Mouse (Mus musculus) megakaryocyte, embryonic 14.5 days (primary cell): ENCODE results near the gene Il20rb. TPM values are rescaled to one million over a fixed set of nuclear protein-coding genes. Genes with fewer than 3 reads are reported as not detected.

ENCODE experiments used
- H3K27me3 ChIP-seq: replicated peaks from 2 replicates; pipeline ENCODE3; 2012; ENCODE audit warnings: inconsistent platforms
- H3K36me3 ChIP-seq: replicated peaks from 2 replicates; pipeline ENCODE3; 2012; ENCODE audit warnings: low read length, inconsistent platforms, mixed read lengths
- H3K4me1 ChIP-seq: 2 replicates; pipeline ENCODE4 v1.6.1; 2012; ENCODE audit warnings: inconsistent platforms
- H3K4me3 ChIP-seq: replicated peaks from 2 replicates; pipeline ENCODE3; 2012; ENCODE audit warnings: moderate library complexity, mild to moderate bottlenecking, inconsistent platforms
- H3K9me3 ChIP-seq: 2 replicates; pipeline ENCODE4 v1.6.1; 2012; ENCODE audit warnings: inconsistent platforms
- FLI1 ChIP-seq: IDR thresholded peaks from 2 replicates; pipeline ENCODE4 v1.6.1; 2012; ENCODE audit warnings: low read length, inconsistent platforms, mixed read lengths
- GATA1 ChIP-seq: IDR thresholded peaks from 3 replicates; pipeline ENCODE4 v1.6.1; 2012; ENCODE audit warnings: mixed read lengths, low read length, inconsistent platforms, borderline replicate concordance
- polyA plus RNA-seq: library from polyadenylated mRNA; stranded (reverse); fragments of >175 nt; gene quantifications from 2 replicates; pipeline ENCODE4 v1.2.3, GENCODE M21; 2012; ENCODE audit warnings: low replicate concordance; ENCODE audit not compliant: insufficient read depth

Il20rb gene
- polyA plus RNA-seq, 1 experiment: 1.6 TPM

- Histone ChIP-seq H3K4me1 (0 out of 2 replicates have a peak, but pooled peaks cover 2% of the 10 kb centered on the region), H3K27me3 (peaks cover 6% of the 10 kb centered on the region), H3K4me3 (no peak overlapping the region), H3K36me3 (no peaks in the 10 kb centered on the region), H3K9me3 (no peaks in the 10 kb centered on the region)
- no peak for TF ChIP-seq GATA1
- no peak for TF ChIP-seq FLI1
Observed at GRCm38 (mm10) chr9:100439481-100439880, 47.1 kb downstream of the Il20rb start.

- no peak for TF ChIP-seq FLI1
- no peak for TF ChIP-seq GATA1
- no peaks in the 10 kb centered on the region for H3K4me1 ChIP-seq
- H3K27me3 ChIP-seq: peaks cover 2% of the 10 kb centered on the region
- no peaks in the 10 kb centered on the region for H3K36me3 ChIP-seq
- H3K4me3 ChIP-seq: no peak overlapping the region
- H3K9me3 ChIP-seq: no peaks in the 10 kb centered on the region
Observed at GRCm38 (mm10) chr9:100438994-100439393, 47.6 kb downstream of the Il20rb start.

GRCm38 (mm10) chr9:100436865-100437595 lies 49.6 kb downstream of the Il20rb start:
- Histone ChIP-seq H3K36me3 (no peaks in the 10 kb centered on the region), H3K9me3 (peaks cover 7% of the 10 kb centered on the region), H3K4me1 (no peaks in the 10 kb centered on the region), H3K27me3 (peaks cover 2% of the 10 kb centered on the region), H3K4me3 (no peak overlapping the region)
- TF ChIP-seq GATA1: no peak
- no peak for TF ChIP-seq FLI1

GRCm38 (mm10) chr9:100431355-100431754 lies 55.2 kb downstream of the Il20rb start:
- no peaks in the 10 kb centered on the region for H3K36me3 ChIP-seq
- TF ChIP-seq GATA1: no peak
- no peak for TF ChIP-seq FLI1
- peaks cover 15% of the 10 kb centered on the region for H3K9me3 ChIP-seq
- H3K27me3 ChIP-seq: no peaks in the 10 kb centered on the region
- no peaks in the 10 kb centered on the region for H3K4me1 ChIP-seq
- H3K4me3 ChIP-seq: no peak overlapping the region

GRCm38 (mm10) chr9:100430911-100431310 lies 55.7 kb downstream of the Il20rb start:
- H3K4me3 ChIP-seq: no peak overlapping the region
- no peaks in the 10 kb centered on the region for H3K36me3 ChIP-seq
- TF ChIP-seq GATA1: no peak
- no peak for TF ChIP-seq FLI1
- peaks cover 15% of the 10 kb centered on the region for H3K9me3 ChIP-seq
- H3K27me3 ChIP-seq: no peaks in the 10 kb centered on the region
- no peaks in the 10 kb centered on the region for H3K4me1 ChIP-seq

- no peaks in the 10 kb centered on the region for H3K9me3 ChIP-seq
- H3K27me3 ChIP-seq: peaks cover 2% of the 10 kb centered on the region
- H3K36me3 ChIP-seq: no peaks in the 10 kb centered on the region
- peaks cover 15% of the 10 kb centered on the region for H3K4me1 ChIP-seq
- H3K4me3 ChIP-seq: no peak overlapping the region
- TF ChIP-seq GATA1 (no peak), FLI1 (no peak)
Observed at GRCm38 (mm10) chr9:100419644-100420043, 66.9 kb downstream of the Il20rb start.

- peaks cover 15% of the 10 kb centered on the region for H3K4me1 ChIP-seq
- TF ChIP-seq FLI1 (no peak), GATA1 (no peak)
Observed at GRCm38 (mm10) chr9:100419103-100419502, 67.5 kb downstream of the Il20rb start.

GRCm38 (mm10) chr9:100416756-100417155 lies 69.8 kb downstream of the Il20rb start:
- TF ChIP-seq GATA1: no peak
- no peak for TF ChIP-seq FLI1
- no peaks in the 10 kb centered on the region for H3K36me3 ChIP-seq
- H3K4me3 ChIP-seq: no peak overlapping the region
- H3K9me3 ChIP-seq: no peaks in the 10 kb centered on the region
- H3K27me3 ChIP-seq: peaks cover 2% of the 10 kb centered on the region
- H3K4me1 ChIP-seq: peaks cover 15% of the 10 kb centered on the region

More at GRCm38 (mm10) chr9:100419103-100419502, 67.5 kb downstream of the Il20rb start:
- Histone ChIP-seq H3K9me3 (no peaks in the 10 kb centered on the region), H3K27me3 (peaks cover 2% of the 10 kb centered on the region), H3K4me3 (peak overlapping the region; percentile 72), H3K36me3 (no peaks in the 10 kb centered on the region)

- Histone ChIP-seq H3K4me1 (peaks cover 15% of the 10 kb centered on the region), H3K27me3 (peaks cover 2% of the 10 kb centered on the region), H3K9me3 (no peaks in the 10 kb centered on the region), H3K4me3 (no peak overlapping the region), H3K36me3 (no peaks in the 10 kb centered on the region)
- TF ChIP-seq GATA1 (no peak), FLI1 (no peak)
Observed at GRCm38 (mm10) chr9:100416299-100416698, 70.3 kb downstream of the Il20rb start.

GRCm38 (mm10) chr9:100415328-100415979 lies 71.1 kb downstream of the Il20rb start:
- H3K4me1 ChIP-seq: peaks cover 15% of the 10 kb centered on the region
- no peaks in the 10 kb centered on the region for H3K9me3 ChIP-seq
- peaks cover 2% of the 10 kb centered on the region for H3K27me3 ChIP-seq
- no peak overlapping the region for H3K4me3 ChIP-seq
- no peak for TF ChIP-seq FLI1
- no peak for TF ChIP-seq GATA1
- H3K36me3 ChIP-seq: no peaks in the 10 kb centered on the region

Other genes with a start within 250 kb of the Il20rb start
- gene Nck1, start 59.3 kb upstream of the Il20rb start, polyA plus RNA-seq: 2.2 TPM in 1 of 2 replicates, not detected in the other
- gene Slc35g2, start 84.3 kb upstream of the Il20rb start, polyA plus RNA-seq: not detected in 2 replicates
- gene Stag1, start 111.0 kb upstream of the Il20rb start, polyA plus RNA-seq: 1.8 TPM in 1 of 2 replicates, not detected in the other